Mouse (Mus musculus): Measurements from ENCODE around the gene Gramd2. TPM values are rescaled to one million over a fixed set of nuclear protein-coding genes. Genes with fewer than 3 reads are reported as not detected.

The Gramd2 gene
- polyA plus RNA-seq, 1 experiment = 4.5 TPM

- Histone ChIP-seq H3K27me3 (ENCODE audit: control insufficient read depth, insufficient read depth, low read length, poor library complexity, severe bottlenecking) (no peaks in the 10 kb centered on the region), H3K4me3 (ENCODE audit: low read depth, low read length) (no peak overlapping the region), H3K9me3 (replicated peaks; ENCODE audit: control insufficient read depth, insufficient read depth, low read length, poor library complexity, severe bottlenecking) (no peaks in the 10 kb centered on the region), H3K4me1 (ENCODE audit: control insufficient read depth, insufficient read depth, low read length) (no peaks in the 10 kb centered on the region), H3K36me3 (ENCODE audit: control insufficient read depth, insufficient read depth, low read length, poor library complexity, severe bottlenecking) (peaks cover 2% of the 10 kb centered on the region; the same call in 1 of the 2 replicates), H3K9ac (ENCODE audit: low read depth, poor library complexity, severe bottlenecking) (no peak overlapping the region), H3K27ac (ENCODE audit: insufficient read depth, low read length) (no peak overlapping the region)
- no peak for TF ChIP-seq EP300 (IDR thresholded peaks at IDR 0.05; ENCODE audit: insufficient read depth, low read depth, low read length)
- no peak for TF ChIP-seq CTCF (IDR thresholded peaks at IDR 0.05; ENCODE audit: low read depth, low read length)
- TF ChIP-seq POLR2A (IDR thresholded peaks at IDR 0.05; ENCODE audit: insufficient read depth, low read length) = no peak
Measured at GRCm38 (mm10) chr9:59735394-59735793, 55.5 kb downstream of the Gramd2 start.

- no peak for TF ChIP-seq CTCF (IDR thresholded peaks at IDR 0.05; ENCODE audit: low read depth, low read length)
- no peak for TF ChIP-seq POLR2A (IDR thresholded peaks at IDR 0.05; ENCODE audit: insufficient read depth, low read length)
- no peak for TF ChIP-seq EP300 (IDR thresholded peaks at IDR 0.05; ENCODE audit: insufficient read depth, low read depth, low read length)
- no peaks in the 10 kb centered on the region for H3K4me1 ChIP-seq (ENCODE audit: control insufficient read depth, insufficient read depth, low read length)
Measured at GRCm38 (mm10) chr9:59740593-59740992, 60.6 kb downstream of the Gramd2 start.

GRCm38 (mm10) chr9:59743903-59744302, 64.0 kb downstream of the Gramd2 start:
- TF ChIP-seq POLR2A (IDR thresholded peaks at IDR 0.05; ENCODE audit: insufficient read depth, low read length) (no peak), CTCF (IDR thresholded peaks at IDR 0.05; ENCODE audit: low read depth, low read length) (no peak), EP300 (IDR thresholded peaks at IDR 0.05; ENCODE audit: insufficient read depth, low read depth, low read length) (no peak)
- Histone ChIP-seq H3K4me3 (ENCODE audit: low read depth, low read length) (no peak overlapping the region), H3K4me1 (ENCODE audit: control insufficient read depth, insufficient read depth, low read length) (peaks cover 1% of the 10 kb centered on the region), H3K36me3 (ENCODE audit: control insufficient read depth, insufficient read depth, low read length, poor library complexity, severe bottlenecking) (no peaks in the 10 kb centered on the region), H3K9ac (ENCODE audit: low read depth, poor library complexity, severe bottlenecking) (no peak overlapping the region), H3K27me3 (ENCODE audit: control insufficient read depth, insufficient read depth, low read length, poor library complexity, severe bottlenecking) (no peaks in the 10 kb centered on the region), H3K27ac (ENCODE audit: insufficient read depth, low read length) (no peak overlapping the region), H3K9me3 (replicated peaks; ENCODE audit: control insufficient read depth, insufficient read depth, low read length, poor library complexity, severe bottlenecking) (no peaks in the 10 kb centered on the region)

More at GRCm38 (mm10) chr9:59740593-59740992, 60.6 kb downstream of the Gramd2 start:
- H3K4me3 ChIP-seq (ENCODE audit: low read depth, low read length) = no peak overlapping the region
- H3K36me3 ChIP-seq (ENCODE audit: control insufficient read depth, insufficient read depth, low read length, poor library complexity, severe bottlenecking) = peaks cover 2% of the 10 kb centered on the region; the same call in 1 of the 2 replicates
- H3K9me3 ChIP-seq (replicated peaks; ENCODE audit: control insufficient read depth, insufficient read depth, low read length, poor library complexity, severe bottlenecking) = no peaks in the 10 kb centered on the region
- no peak overlapping the region for H3K9ac ChIP-seq (ENCODE audit: low read depth, poor library complexity, severe bottlenecking)
- H3K27ac ChIP-seq (ENCODE audit: insufficient read depth, low read length) = no peak overlapping the region
- no peaks in the 10 kb centered on the region for H3K27me3 ChIP-seq (ENCODE audit: control insufficient read depth, insufficient read depth, low read length, poor library complexity, severe bottlenecking)

GRCm38 (mm10) chr9:59748387-59748786, 68.4 kb downstream of the Gramd2 start:
- Histone ChIP-seq H3K27ac (ENCODE audit: insufficient read depth, low read length) (no peak overlapping the region), H3K4me1 (ENCODE audit: control insufficient read depth, insufficient read depth, low read length) (peaks cover 2% of the 10 kb centered on the region), H3K9ac (ENCODE audit: low read depth, poor library complexity, severe bottlenecking) (peak overlapping the region; percentile 79; the same call in 1 of the 2 replicates), H3K36me3 (ENCODE audit: control insufficient read depth, insufficient read depth, low read length, poor library complexity, severe bottlenecking) (no peaks in the 10 kb centered on the region), H3K27me3 (ENCODE audit: control insufficient read depth, insufficient read depth, low read length, poor library complexity, severe bottlenecking) (no peaks in the 10 kb centered on the region), H3K4me3 (ENCODE audit: low read depth, low read length) (no peak overlapping the region), H3K9me3 (replicated peaks; ENCODE audit: control insufficient read depth, insufficient read depth, low read length, poor library complexity, severe bottlenecking) (no peaks in the 10 kb centered on the region)
- TF ChIP-seq EP300 (IDR thresholded peaks at IDR 0.05; ENCODE audit: insufficient read depth, low read depth, low read length) = no peak
- TF ChIP-seq POLR2A (IDR thresholded peaks at IDR 0.05; ENCODE audit: insufficient read depth, low read length) = no peak
- no peak for TF ChIP-seq CTCF (IDR thresholded peaks at IDR 0.05; ENCODE audit: low read depth, low read length)

GRCm38 (mm10) chr9:59748969-59749368, 69.0 kb downstream of the Gramd2 start:
- Histone ChIP-seq H3K36me3 (ENCODE audit: control insufficient read depth, insufficient read depth, low read length, poor library complexity, severe bottlenecking) (no peaks in the 10 kb centered on the region), H3K4me3 (ENCODE audit: low read depth, low read length) (peak overlapping the region; percentile 32; the same call in 1 of the 2 replicates), H3K9me3 (replicated peaks; ENCODE audit: control insufficient read depth, insufficient read depth, low read length, poor library complexity, severe bottlenecking) (no peaks in the 10 kb centered on the region), H3K27ac (ENCODE audit: insufficient read depth, low read length) (peak overlapping the region; percentile 25; the same call in 1 of the 2 replicates), H3K4me1 (ENCODE audit: control insufficient read depth, insufficient read depth, low read length) (peaks cover 2% of the 10 kb centered on the region), H3K27me3 (ENCODE audit: control insufficient read depth, insufficient read depth, low read length, poor library complexity, severe bottlenecking) (no peaks in the 10 kb centered on the region), H3K9ac (ENCODE audit: low read depth, poor library complexity, severe bottlenecking) (peak overlapping the region; percentile 79)
- TF ChIP-seq EP300 (IDR thresholded peaks at IDR 0.05; ENCODE audit: insufficient read depth, low read depth, low read length) = no peak
- TF ChIP-seq CTCF (IDR thresholded peaks at IDR 0.05; ENCODE audit: low read depth, low read length) = no peak
- TF ChIP-seq POLR2A (IDR thresholded peaks at IDR 0.05; ENCODE audit: insufficient read depth, low read length) = no peak

- TF ChIP-seq POLR2A (IDR thresholded peaks at IDR 0.05; ENCODE audit: insufficient read depth, low read length) (no peak), CTCF (IDR thresholded peaks at IDR 0.05; ENCODE audit: low read depth, low read length) (no peak), EP300 (IDR thresholded peaks at IDR 0.05; ENCODE audit: insufficient read depth, low read depth, low read length) (no peak)
Measured at GRCm38 (mm10) chr9:59749581-59750265, 69.8 kb downstream of the Gramd2 start.

More at GRCm38 (mm10) chr9:59749581-59750265, 69.8 kb downstream of the Gramd2 start:
- H3K36me3 ChIP-seq (ENCODE audit: control insufficient read depth, insufficient read depth, low read length, poor library complexity, severe bottlenecking) = no peaks in the 10 kb centered on the region
- peak overlapping the region; percentile 79 for H3K9ac ChIP-seq (ENCODE audit: low read depth, poor library complexity, severe bottlenecking)
- peaks cover 2% of the 10 kb centered on the region for H3K4me1 ChIP-seq (ENCODE audit: control insufficient read depth, insufficient read depth, low read length)
- peak overlapping the region; percentile 64 for H3K27ac ChIP-seq (ENCODE audit: insufficient read depth, low read length)
- H3K9me3 ChIP-seq (replicated peaks; ENCODE audit: control insufficient read depth, insufficient read depth, low read length, poor library complexity, severe bottlenecking) = no peaks in the 10 kb centered on the region
- peak overlapping the region; percentile 98 for H3K4me3 ChIP-seq (ENCODE audit: low read depth, low read length)
- H3K27me3 ChIP-seq (ENCODE audit: control insufficient read depth, insufficient read depth, low read length, poor library complexity, severe bottlenecking) = no peaks in the 10 kb centered on the region
